Mouse (Mus musculus): ENCODE measurements around the gene Olfr1019. TPM values are rescaled to one million over a fixed set of nuclear protein-coding genes. Genes with fewer than 3 reads are reported as not detected.

The Olfr1019 gene
- not detected in 2 replicates for polyA plus RNA-seq (2015; fragmentation: Nextera tagmentation; extraction: Ambion mirVana)

GRCm38 (mm10) chr2:85845383-85845782 is at the start of gene Olfr1019:
Gene Olfr1019, minus strand, starts transcription at chr2:85845483.
- ATAC-seq (ENCODE audit: insufficient number of reproducible peaks, insufficient read depth, low FRiP score, low TSS enrichment, low read depth) = no peak
- H3K36me3 ChIP-seq = no peaks in the 10 kb centered on the region
- no peaks in the 10 kb centered on the region for H3K4me1 ChIP-seq
- no peak within 1 kb of the TSS for H3K9ac ChIP-seq
- H3K27me3 ChIP-seq = no peaks in the 10 kb centered on the region
- H3K9me3 ChIP-seq = no peaks in the 10 kb centered on the region
- no peak within 1 kb of the TSS for H3K4me3 ChIP-seq
- no peak within 1 kb of the TSS for H3K4me2 ChIP-seq
- H3K27ac ChIP-seq = no peak within 1 kb of the TSS

- Histone ChIP-seq H3K4me2 (no peak within 1 kb of the TSS), H3K4me1 (no peaks in the 10 kb centered on the region), H3K36me3 (no peaks in the 10 kb centered on the region), H3K27me3 (no peaks in the 10 kb centered on the region), H3K9me3 (no peaks in the 10 kb centered on the region), H3K27ac (no peak within 1 kb of the TSS), H3K4me3 (no peak within 1 kb of the TSS), H3K9ac (no peak within 1 kb of the TSS)
- no peak for ATAC-seq (ENCODE audit: insufficient number of reproducible peaks, insufficient read depth, low FRiP score, low TSS enrichment, low read depth)
- WGBS = 72% methylated on average over 2 of the region's 2 CpGs
Observed at GRCm38 (mm10) chr2:85885340-85885739, 40.1 kb upstream of the Olfr1019 start, which contains the start of gene Olfr1023. Gene Olfr1023, plus strand, starts transcription at chr2:85885640.

GRCm38 (mm10) chr2:85868294-85868693 is 23.0 kb upstream of the Olfr1019 start, which contains the start of gene Olfr1022:
Gene Olfr1022, plus strand, starts transcription at chr2:85868594.
- no peak within 1 kb of the TSS for H3K4me3 ChIP-seq
- no peak within 1 kb of the TSS for H3K9ac ChIP-seq
- 63% methylated on average over 2 of the region's 2 CpGs for WGBS
- H3K36me3 ChIP-seq = no peaks in the 10 kb centered on the region
- H3K9me3 ChIP-seq = no peaks in the 10 kb centered on the region
- H3K4me2 ChIP-seq = no peak within 1 kb of the TSS
- ATAC-seq (ENCODE audit: insufficient number of reproducible peaks, insufficient read depth, low FRiP score, low TSS enrichment, low read depth) = no peak
- no peaks in the 10 kb centered on the region for H3K27me3 ChIP-seq
- H3K4me1 ChIP-seq = no peaks in the 10 kb centered on the region
- no peak within 1 kb of the TSS for H3K27ac ChIP-seq

GRCm38 (mm10) chr2:85846730-85847129 is 1.4 kb upstream of the Olfr1019 start, which contains the start of gene Olfr1020:
Gene Olfr1020, plus strand, starts transcription at chr2:85847030.
- Histone ChIP-seq H3K27ac (no peak within 1 kb of the TSS), H3K9me3 (no peaks in the 10 kb centered on the region), H3K4me1 (no peaks in the 10 kb centered on the region), H3K4me2 (no peak within 1 kb of the TSS), H3K36me3 (no peaks in the 10 kb centered on the region), H3K4me3 (no peak within 1 kb of the TSS), H3K9ac (no peak within 1 kb of the TSS), H3K27me3 (no peaks in the 10 kb centered on the region)
- 60% methylated on average over 1 of the region's 1 CpGs for WGBS
- no peak for ATAC-seq (ENCODE audit: insufficient number of reproducible peaks, insufficient read depth, low FRiP score, low TSS enrichment, low read depth)

- H3K4me2 ChIP-seq = no peak within 1 kb of the TSS
- no peak within 1 kb of the TSS for H3K4me3 ChIP-seq
- H3K4me1 ChIP-seq = no peaks in the 10 kb centered on the region
- no peaks in the 10 kb centered on the region for H3K9me3 ChIP-seq
- no peak within 1 kb of the TSS for H3K27ac ChIP-seq
- no peaks in the 10 kb centered on the region for H3K36me3 ChIP-seq
- no peaks in the 10 kb centered on the region for H3K27me3 ChIP-seq
- no peak within 1 kb of the TSS for H3K9ac ChIP-seq
- ATAC-seq (ENCODE audit: insufficient number of reproducible peaks, insufficient read depth, low FRiP score, low TSS enrichment, low read depth) = no peak
Observed at GRCm38 (mm10) chr2:85818179-85818578, 27.1 kb downstream of the Olfr1019 start, which contains the start of gene Olfr1018. Gene Olfr1018, plus strand, starts transcription at chr2:85818479.

- WGBS = 43% methylated on average over 4 of the region's 4 CpGs
- H3K9me3 ChIP-seq = no peaks in the 10 kb centered on the region
- no peaks in the 10 kb centered on the region for H3K27me3 ChIP-seq
- no peak overlapping the region for H3K9ac ChIP-seq
- H3K4me1 ChIP-seq = no peaks in the 10 kb centered on the region
- H3K27ac ChIP-seq = no peak overlapping the region
- H3K4me2 ChIP-seq = no peak overlapping the region
- ATAC-seq (ENCODE audit: insufficient number of reproducible peaks, insufficient read depth, low FRiP score, low TSS enrichment, low read depth) = no peak
- no peak overlapping the region for H3K4me3 ChIP-seq
- H3K36me3 ChIP-seq = no peaks in the 10 kb centered on the region
Observed at GRCm38 (mm10) chr2:85804501-85804900, 40.8 kb downstream of the Olfr1019 start.

GRCm38 (mm10) chr2:85802444-85802843 is 42.8 kb downstream of the Olfr1019 start, which contains the start of gene Olfr1016:
Gene Olfr1016, minus strand, starts transcription at chr2:85802544.
- no peak within 1 kb of the TSS for H3K27ac ChIP-seq
- no peak for ATAC-seq (ENCODE audit: insufficient number of reproducible peaks, insufficient read depth, low FRiP score, low TSS enrichment, low read depth)
- H3K4me3 ChIP-seq = no peak within 1 kb of the TSS
- H3K9me3 ChIP-seq = no peaks in the 10 kb centered on the region
- no peak within 1 kb of the TSS for H3K4me2 ChIP-seq
- H3K9ac ChIP-seq = no peak within 1 kb of the TSS
- H3K4me1 ChIP-seq = no peaks in the 10 kb centered on the region
- H3K36me3 ChIP-seq = no peaks in the 10 kb centered on the region
- no peaks in the 10 kb centered on the region for H3K27me3 ChIP-seq
- WGBS = 86% methylated on average over 2 of the region's 2 CpGs

- Histone ChIP-seq H3K4me1 (no peaks in the 10 kb centered on the region), H3K9ac (no peak overlapping the region), H3K36me3 (no peaks in the 10 kb centered on the region), H3K9me3 (no peaks in the 10 kb centered on the region), H3K4me3 (no peak overlapping the region), H3K4me2 (no peak overlapping the region), H3K27ac (no peak overlapping the region), H3K27me3 (no peaks in the 10 kb centered on the region)
- 45% methylated on average over 2 of the region's 2 CpGs for WGBS
- ATAC-seq (ENCODE audit: insufficient number of reproducible peaks, insufficient read depth, low FRiP score, low TSS enrichment, low read depth) = no peak
Observed at GRCm38 (mm10) chr2:85792331-85792730, 53.0 kb downstream of the Olfr1019 start.

Other genes with a start within 250 kb of the Olfr1019 start
- not detected in 2 replicates for gene Olfr1000, start 233.6 kb downstream of the Olfr1019 start, polyA plus RNA-seq (2015; fragmentation: Nextera tagmentation; extraction: Ambion mirVana)
- not detected in 2 replicates for gene Olfr1002, start 194.8 kb downstream of the Olfr1019 start, polyA plus RNA-seq (2015; fragmentation: Nextera tagmentation; extraction: Ambion mirVana)
- not detected in 2 replicates for gene Olfr154, start 181.0 kb downstream of the Olfr1019 start, polyA plus RNA-seq (2015; fragmentation: Nextera tagmentation; extraction: Ambion mirVana)
- not detected in 2 replicates for gene Olfr1006, start 166.7 kb downstream of the Olfr1019 start, polyA plus RNA-seq (2015; fragmentation: Nextera tagmentation; extraction: Ambion mirVana)
- not detected in 2 replicates for gene Olfr1008, start 156.1 kb downstream of the Olfr1019 start, polyA plus RNA-seq (2015; fragmentation: Nextera tagmentation; extraction: Ambion mirVana)
- gene Olfr1009, start 130.1 kb downstream of the Olfr1019 start, polyA plus RNA-seq (2015; fragmentation: Nextera tagmentation; extraction: Ambion mirVana) = not detected in 2 replicates
- not detected in 2 replicates for gene Olfr1012, start 82.7 kb downstream of the Olfr1019 start, polyA plus RNA-seq (2015; fragmentation: Nextera tagmentation; extraction: Ambion mirVana)
- not detected in 2 replicates for gene Olfr1013, start 78.4 kb downstream of the Olfr1019 start, polyA plus RNA-seq (2015; fragmentation: Nextera tagmentation; extraction: Ambion mirVana)
- not detected in 2 replicates for gene Olfr1014, start 72.8 kb downstream of the Olfr1019 start, polyA plus RNA-seq (2015; fragmentation: Nextera tagmentation; extraction: Ambion mirVana)
- not detected in 2 replicates for gene Olfr1015, start 63.5 kb downstream of the Olfr1019 start, polyA plus RNA-seq (2015; fragmentation: Nextera tagmentation; extraction: Ambion mirVana)
- not detected in 2 replicates for gene Olfr1016, start 42.9 kb downstream of the Olfr1019 start, polyA plus RNA-seq (2015; fragmentation: Nextera tagmentation; extraction: Ambion mirVana)
- gene Olfr1018, start 27.0 kb downstream of the Olfr1019 start, polyA plus RNA-seq (2015; fragmentation: Nextera tagmentation; extraction: Ambion mirVana) = not detected in 2 replicates
- not detected in 2 replicates for gene Olfr1020, start 1.5 kb upstream of the Olfr1019 start, polyA plus RNA-seq (2015; fragmentation: Nextera tagmentation; extraction: Ambion mirVana)
- gene Olfr1022, start 23.1 kb upstream of the Olfr1019 start, polyA plus RNA-seq (2015; fragmentation: Nextera tagmentation; extraction: Ambion mirVana) = not detected in 2 replicates
- not detected in 2 replicates for gene Olfr1023, start 40.2 kb upstream of the Olfr1019 start, polyA plus RNA-seq (2015; fragmentation: Nextera tagmentation; extraction: Ambion mirVana)
- not detected in 2 replicates for gene Olfr1024, start 59.6 kb upstream of the Olfr1019 start, polyA plus RNA-seq (2015; fragmentation: Nextera tagmentation; extraction: Ambion mirVana)
- 0.22 TPM in 1 of 2 replicates, not detected in the other for gene Olfr1025-ps1, start 69.7 kb upstream of the Olfr1019 start, polyA plus RNA-seq (2015; fragmentation: Nextera tagmentation; extraction: Ambion mirVana)
- not detected in 2 replicates for gene Olfr1026, start 76.1 kb upstream of the Olfr1019 start, polyA plus RNA-seq (2015; fragmentation: Nextera tagmentation; extraction: Ambion mirVana)
- gene Olfr1028, start 105.0 kb upstream of the Olfr1019 start, polyA plus RNA-seq (2015; fragmentation: Nextera tagmentation; extraction: Ambion mirVana) = not detected in 2 replicates
- gene Olfr1029, start 128.4 kb upstream of the Olfr1019 start, polyA plus RNA-seq (2015; fragmentation: Nextera tagmentation; extraction: Ambion mirVana) = not detected in 2 replicates
- not detected in 2 replicates for gene Olfr1030, start 133.8 kb upstream of the Olfr1019 start, polyA plus RNA-seq (2015; fragmentation: Nextera tagmentation; extraction: Ambion mirVana)
- not detected in 2 replicates for gene Olfr1031, start 144.8 kb upstream of the Olfr1019 start, polyA plus RNA-seq (2015; fragmentation: Nextera tagmentation; extraction: Ambion mirVana)
- not detected in 2 replicates for gene Olfr1032, start 160.1 kb upstream of the Olfr1019 start, polyA plus RNA-seq (2015; fragmentation: Nextera tagmentation; extraction: Ambion mirVana)
- 0.41 and 0.43 TPM in 2 replicates for gene Olfr1033, start 175.2 kb upstream of the Olfr1019 start, polyA plus RNA-seq (2015; fragmentation: Nextera tagmentation; extraction: Ambion mirVana)
- gene Olfr1034, start 200.4 kb upstream of the Olfr1019 start, polyA plus RNA-seq (2015; fragmentation: Nextera tagmentation; extraction: Ambion mirVana) = not detected in 2 replicates
- gene Olfr1036, start 228.5 kb upstream of the Olfr1019 start, polyA plus RNA-seq (2015; fragmentation: Nextera tagmentation; extraction: Ambion mirVana) = 0.06 TPM in 1 of 2 replicates, not detected in the other
- gene Olfr1037, start 241.9 kb upstream of the Olfr1019 start, polyA plus RNA-seq (2015; fragmentation: Nextera tagmentation; extraction: Ambion mirVana) = not detected in 2 replicates